Mouse (Mus musculus) 3T3-L1 (cell line): ENCODE results near the gene Cog1.
A peak's percentile ranks its signal among the peaks of the same experiment; 100 is the strongest.

Experiments
- DNase-seq: peaks from one replicate; pipeline ENCODE4 v3.0.0-alpha.2; 2015; ENCODE audit warnings: low read depth, low spot score

Gene Cog1

DNA sequence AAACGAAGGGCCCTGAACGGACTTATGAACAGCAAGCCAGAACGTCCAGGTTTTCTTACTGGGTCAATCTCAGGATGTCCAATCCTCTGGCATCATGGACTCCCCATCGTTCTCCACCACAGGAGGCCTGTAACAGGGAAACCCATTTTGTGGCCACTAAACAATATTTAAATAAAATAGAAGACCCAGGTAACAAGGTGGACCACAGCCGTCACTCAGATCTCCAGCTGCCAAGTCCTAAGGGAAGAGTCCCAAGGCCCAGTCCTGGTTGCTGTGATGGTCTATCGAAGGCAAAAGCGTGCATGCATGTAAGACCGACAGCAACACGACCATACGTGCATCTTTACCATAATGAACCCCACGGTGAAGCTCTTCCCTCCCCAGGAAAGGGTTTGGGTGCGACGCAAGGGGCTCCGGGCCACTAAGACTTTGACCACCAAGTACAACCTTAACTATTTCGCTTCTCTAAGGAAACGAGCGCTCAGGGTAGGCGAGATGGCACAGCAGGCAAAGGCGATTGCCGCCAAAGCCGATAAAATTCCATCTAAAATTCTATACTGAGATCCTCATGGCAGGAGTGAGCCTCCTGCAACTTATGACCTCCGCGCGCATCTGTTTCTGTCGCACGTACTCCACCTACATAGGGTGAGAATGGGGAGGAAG lies at the start of gene Cog1:
Gene Cog1 (plus strand): TSS at position 480 of the 663 bp plus-strand sequence.
- DNase-seq = no peak

DNA sequence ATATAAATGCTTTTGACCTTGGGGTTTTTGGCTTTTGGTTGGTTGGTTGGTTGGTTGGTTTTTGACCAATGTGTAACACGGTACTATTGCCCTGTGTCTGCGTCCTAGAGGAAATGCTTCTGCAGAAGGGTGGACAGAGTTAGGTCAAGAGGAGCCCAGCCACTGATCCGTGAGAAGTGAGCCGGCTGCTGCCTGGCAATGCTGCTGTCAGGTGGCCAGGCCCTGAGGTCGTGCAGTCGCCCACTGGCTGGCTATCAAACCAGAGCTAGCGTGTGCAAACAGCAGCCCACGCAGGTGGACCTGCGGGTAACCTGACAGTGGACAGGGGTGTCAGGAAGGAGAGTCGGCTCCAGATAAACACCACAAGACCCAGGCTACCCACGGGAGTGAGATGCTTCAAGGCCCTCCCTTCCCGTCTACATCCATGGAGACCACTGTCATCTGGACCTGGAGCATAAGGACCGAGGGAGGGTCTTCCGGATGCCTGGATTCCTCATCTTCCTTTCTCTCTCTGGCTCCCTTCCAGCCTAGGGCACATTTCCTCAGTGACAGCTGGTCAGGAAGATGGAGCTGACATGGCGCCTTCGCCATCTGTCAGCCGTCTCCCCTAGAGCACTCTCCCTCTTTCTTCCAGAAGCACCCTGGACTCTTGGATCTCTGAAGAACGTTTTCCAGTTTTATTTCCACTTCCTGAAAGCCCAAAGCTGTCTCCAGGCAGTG lies 48.3 kb upstream of the Cog1 start:
- DNase-seq = no peak

DNA sequence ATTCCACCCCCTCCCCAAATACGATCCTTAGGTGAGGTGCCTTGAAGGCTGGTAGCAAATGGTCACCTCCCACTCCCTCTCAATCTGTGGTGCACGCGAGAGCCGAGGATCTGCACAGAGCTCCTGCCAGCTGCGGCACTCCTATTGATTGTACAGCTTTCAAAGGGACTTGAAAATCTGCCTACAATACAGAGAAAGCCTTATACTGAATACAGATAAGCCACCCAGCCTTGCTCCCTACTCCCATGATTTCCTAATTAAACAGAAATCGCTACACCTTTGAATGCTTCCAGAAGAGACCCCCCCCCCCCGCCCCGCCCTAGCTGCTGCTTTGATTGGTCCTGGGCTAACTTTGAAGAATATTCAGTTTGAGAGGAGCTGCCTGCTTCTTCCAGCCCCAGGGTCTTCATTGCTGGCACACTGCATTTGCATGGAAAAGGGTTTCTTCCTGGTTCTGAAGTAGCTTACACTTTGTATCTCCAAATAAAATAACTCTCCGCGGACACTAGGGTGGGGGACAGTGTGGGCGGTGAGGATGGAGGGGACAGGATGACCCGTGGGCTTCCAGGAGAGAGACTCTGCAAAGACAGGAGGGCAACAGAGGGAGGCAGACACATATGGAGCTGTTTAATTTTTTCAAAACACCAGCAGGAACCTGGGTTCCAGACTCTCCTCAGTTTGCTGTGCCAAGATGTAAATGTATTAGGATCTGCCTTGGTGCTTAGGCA lies 47.2 kb upstream of the Cog1 start:
- DNase-seq = no peak

DNA sequence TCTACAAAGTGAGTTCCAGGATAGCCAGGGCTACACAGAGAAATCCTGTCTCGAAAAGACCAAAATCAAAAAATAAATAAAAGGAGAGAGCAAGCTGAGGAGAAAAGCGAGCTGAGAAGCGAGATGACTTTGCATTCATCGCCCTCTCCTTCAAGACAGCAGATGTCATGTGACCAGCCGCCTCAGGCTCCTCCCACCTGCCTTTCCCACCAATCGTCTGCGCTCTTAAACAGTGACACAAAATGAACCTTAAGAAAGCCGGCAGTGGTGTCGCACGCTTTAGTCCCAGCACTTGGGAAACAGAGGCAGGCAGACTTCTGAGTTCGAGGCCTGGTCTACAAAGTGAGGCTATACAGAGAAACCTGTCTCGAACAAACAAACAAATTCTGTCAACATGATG lies 41.4 kb upstream of the Cog1 start:
- no peak for DNase-seq

DNA sequence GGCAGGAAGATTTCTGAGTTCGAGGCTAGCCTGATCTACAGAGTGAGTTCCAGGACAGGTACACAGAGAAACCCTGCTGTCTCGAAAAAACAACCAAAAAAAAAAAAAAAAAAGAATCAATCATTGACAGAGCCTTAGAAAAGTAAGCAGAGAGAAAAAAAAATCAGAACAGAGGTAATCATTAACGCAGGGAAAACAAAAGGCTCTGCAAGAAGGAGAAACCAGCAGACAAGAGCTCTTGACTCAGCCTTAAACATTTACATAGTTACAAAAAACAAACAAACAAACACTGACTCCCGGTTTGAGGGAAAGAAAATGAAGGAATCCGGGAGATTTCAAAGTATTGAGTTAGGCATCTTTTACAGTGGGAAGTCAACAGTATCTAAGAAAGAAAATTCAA lies 39.4 kb upstream of the Cog1 start:
- no peak for DNase-seq

DNA sequence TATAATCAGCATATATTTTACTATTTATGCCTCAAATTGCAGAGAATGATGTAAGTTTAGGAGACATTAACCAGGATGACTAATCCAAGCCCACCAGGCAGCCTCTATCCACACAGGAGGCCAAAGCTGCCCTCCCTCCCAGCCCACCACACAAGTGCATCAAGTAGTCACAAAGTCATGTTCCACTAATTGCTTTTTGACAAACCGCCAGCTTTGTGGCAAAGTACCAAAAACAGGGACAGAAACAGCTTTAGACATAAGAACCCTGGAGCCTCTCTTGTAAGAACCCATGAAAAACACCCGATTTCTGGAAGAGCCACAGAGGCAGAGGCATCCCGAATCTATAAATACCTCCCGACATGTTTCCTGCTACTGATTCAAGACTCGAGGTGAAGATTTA lies 38.7 kb upstream of the Cog1 start:
- DNase-seq = peak; percentile 10

DNA sequence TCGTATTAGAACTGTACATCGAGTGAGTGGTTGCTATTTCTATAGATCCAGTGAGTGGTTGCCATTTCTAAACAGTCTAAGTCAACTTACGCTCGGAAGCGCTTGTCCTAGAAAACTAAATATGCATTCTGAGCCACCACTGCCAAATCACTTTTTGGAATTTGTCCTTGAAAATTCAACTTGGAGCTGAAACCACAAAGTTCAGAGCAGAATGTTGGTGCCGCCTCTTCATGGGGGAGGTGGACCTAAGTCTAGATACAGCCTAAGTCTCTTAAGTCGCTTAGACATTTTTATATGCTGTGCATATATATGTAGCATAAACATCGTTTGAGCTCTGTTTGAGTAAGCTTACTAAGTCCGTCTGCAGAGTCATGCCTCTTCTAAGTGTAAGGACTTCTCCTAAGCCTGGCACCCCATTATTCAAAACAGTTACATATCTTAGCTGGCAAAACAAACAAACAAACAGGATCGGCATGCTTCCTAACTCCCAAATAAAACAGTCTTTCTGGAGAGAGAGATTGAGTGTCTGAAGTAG lies 37.8 kb upstream of the Cog1 start:
- no peak for DNase-seq

DNA sequence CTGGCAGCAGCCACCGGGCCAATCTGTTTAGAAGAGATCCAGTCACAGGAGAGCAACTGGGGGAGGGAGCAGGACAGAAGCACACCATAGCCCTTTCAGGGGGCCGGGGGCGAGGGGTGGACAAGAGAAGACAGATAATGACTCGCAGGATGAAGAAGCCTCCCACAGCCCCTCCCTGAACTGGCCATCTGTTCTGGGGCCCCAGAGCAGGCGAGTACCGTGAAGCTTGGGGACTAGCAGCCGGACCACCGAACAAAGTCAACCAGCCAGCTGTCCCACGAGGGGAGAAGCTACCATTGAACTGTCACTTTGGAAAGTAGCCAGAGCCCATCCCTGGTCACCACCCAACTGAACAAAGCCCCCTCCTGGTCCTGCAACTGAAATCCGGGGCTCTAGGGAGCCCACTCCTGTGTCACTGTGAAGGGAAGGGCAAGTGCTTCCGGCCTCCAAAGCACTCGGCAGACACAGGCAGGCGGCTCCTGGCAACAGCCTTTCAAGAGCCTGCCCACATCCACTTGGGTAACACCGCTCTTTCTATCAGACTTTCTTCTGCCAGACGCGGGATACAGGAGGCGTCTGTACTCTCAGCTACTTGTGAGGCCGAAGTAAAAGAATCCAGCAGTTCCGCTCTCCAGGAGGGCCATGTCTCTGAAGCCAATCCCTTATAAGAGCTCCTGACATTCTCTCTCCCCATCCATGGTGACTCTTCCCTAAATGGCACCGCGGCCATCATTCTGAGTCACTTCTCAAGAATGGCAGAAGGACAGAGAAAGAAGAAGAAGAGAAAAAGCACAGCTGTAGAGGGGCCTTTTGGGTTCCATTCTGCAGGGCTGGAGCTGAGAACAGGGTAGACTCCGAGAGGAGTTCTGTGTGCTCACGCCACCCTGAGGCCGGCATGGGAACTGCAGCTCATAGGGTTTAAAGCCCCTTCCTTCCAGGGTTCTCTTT lies 37.0 kb upstream of the Cog1 start:
- DNase-seq = peak; percentile 44

DNA sequence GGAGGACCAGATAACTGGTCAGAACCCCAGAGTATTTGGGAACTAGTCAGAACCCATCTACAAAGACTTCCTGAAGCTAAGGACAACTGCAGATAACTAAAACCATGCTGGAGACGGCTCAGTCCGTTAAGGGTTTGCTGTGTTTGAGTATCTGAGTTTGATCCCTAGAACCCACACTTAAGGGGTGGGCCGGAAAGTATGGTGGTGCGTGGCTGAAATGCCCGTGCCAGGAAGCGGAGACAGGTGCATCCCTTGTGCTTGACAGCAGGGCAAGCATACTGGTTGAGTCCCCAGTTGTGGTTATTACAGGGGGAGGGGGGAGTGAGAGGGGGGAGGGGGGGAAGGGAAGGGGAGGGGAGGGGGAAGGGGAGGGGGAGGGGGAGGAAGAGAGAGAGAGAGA lies 34.5 kb upstream of the Cog1 start:
- DNase-seq = no peak

DNA sequence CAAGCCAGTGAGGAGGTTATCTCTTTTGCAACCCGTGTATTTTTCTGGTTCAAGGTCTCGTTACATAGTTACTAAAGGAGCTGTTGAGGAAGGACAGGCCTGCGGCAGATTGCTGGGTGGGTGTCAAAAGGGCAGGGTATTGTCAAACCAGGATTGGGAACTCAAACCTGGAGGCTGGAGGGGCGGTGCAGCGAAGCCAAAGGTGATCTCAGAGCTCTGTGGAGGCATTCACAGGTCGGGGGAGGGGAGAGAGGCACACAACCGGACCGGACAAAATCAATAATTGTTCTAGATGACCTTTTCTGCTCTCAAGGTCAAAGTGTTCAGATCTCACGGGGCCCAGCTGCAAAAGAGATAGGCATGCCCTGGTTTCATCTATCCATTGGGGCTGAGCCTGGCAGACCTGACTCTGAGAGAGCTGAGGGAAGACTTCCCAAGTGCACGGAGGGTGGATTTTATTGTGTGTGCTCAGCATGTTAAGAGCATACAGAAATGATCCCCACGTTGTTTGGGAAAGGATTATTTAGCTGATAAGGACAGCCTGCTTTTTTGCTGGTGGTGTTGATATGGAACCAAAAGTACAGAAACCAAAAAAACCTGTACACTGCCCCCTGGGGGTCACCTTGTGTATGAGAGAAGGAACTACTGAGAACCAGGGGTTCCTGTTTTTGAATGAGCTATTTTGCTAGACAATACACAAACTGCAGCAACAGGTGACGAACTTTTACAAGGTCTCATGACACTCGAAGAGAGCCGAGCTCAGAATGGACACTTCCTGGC lies 31.6 kb upstream of the Cog1 start:
- peak; percentile 83 for DNase-seq

DNA sequence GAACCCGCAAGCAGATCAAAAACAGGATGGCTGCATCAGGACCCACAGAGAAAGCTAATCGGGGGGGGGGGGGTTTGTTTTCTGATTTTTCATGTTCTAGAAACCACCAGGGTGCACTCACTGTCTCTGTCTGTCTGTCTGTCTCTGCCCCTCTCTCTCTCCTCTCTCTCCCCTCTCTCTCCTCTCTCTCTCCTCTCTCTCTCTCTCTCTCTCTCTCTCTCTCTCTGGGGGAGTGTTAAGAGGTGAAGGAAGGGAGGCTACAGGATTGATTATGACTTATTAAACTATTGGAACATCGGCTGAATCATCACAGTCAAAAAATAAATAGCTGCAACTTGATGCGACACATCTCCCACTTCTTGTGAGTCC lies 30.7 kb upstream of the Cog1 start:
- DNase-seq = no peak

DNA sequence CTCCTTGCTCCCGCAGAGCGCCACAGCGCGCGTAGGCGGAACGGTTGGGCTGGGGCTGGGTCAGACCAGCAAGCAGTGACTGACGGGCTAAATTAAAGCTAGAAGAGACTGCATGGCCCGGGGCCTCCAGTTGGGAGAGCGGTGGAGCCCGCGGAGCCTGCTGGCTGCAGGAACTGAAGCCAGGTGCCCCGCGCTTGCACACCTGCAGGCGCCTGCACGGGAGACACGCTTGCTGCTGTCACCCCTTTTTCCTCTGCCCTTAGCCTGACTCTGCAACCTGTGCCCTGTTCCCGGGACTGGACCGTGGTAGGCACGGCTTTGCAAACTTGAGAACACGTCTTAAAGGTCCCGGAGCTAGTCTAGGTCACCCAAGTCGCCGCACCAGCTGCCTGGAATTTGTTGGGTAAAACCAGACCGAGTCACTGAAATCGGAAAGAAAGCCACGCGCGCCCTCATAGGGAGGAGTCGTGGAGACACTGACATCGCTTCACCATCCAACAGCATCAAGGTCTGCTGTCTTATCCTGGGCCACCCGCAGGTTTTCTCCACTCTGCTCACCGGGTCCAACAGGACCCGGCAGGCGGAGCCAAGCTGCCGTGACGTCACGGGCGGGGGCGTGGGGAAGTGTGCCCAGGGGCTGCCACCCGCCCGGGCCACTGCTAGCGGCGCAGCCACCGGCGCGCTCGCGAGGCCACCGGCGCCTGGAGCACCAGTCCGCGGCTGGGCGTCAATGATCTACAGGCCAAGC lies 30.1 kb upstream of the Cog1 start, which contains the start of gene Sstr2:
Gene Sstr2 (plus strand): TSS at position 671 of the 748 bp plus-strand sequence.
- no peak for DNase-seq

DNA sequence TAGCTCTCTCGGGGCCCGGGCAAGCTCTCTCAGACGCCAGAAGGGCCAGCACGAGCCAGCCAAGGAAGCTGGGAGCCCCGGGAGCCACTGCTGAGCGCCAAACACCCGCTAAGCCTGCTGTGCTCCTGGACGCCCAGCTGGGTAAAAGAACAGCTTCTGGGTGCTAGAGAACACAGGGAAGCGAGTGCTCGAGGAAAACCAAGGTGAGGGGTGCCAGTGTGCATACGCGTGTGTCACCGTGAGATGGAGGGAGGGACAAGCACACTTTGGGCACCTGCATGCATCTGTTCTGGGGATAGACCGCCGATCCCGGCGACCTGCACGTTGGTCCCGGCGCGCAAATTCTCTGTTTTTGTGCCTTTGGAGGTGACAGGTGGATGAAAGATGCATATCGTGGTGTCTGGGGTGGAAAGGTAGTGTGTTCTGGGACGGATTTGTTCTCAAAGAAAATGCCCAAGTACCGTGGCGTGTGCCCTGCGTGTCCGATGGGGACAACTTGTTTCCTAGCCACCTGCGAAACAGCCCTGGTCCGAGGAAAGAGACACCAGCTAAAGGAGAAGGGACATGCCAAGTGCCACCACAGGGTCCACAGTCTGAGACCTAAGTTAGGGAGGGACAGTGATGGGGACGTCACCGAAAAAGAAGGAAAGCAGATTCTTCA lies 29.4 kb upstream of the Cog1 start:
- DNase-seq = no peak

DNA sequence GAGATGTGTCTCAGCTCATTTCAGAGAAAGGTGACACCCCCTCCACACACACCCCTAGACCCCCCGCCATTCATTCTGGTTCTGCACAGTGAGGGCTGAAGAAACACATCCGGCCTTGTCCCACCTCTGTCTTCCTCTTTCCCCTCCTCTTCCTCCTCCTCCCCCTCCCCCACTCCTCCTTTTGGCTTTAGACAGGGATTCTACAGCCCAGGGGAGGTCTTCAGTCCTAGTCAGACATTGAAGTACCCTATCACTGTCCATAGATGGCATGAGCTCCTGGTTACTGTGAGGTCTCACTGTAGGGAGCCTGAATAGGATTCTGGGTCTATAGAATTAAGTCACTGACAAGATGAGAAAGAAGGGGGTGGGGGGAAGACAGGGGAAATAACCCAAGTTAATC lies 28.0 kb upstream of the Cog1 start:
- DNase-seq = no peak

DNA sequence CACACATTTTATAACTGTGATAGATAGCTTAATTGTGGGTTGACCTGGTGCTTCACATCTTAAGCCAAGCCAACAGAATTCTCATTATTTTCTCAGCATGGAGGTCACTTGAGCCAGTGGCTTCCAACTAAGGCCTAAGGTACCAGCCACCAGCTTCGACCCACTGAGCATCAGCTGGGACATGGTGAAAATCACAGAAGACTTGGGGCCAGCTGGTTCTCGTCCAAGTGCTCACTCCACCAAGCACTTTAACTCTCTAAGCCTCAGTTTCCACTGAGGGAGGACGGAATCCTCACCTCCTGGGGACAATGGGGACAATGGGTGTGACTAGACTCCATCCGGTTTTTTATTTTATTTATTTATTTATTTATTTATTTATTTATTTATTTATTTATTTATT lies 26.9 kb upstream of the Cog1 start:
- no peak for DNase-seq

DNA sequence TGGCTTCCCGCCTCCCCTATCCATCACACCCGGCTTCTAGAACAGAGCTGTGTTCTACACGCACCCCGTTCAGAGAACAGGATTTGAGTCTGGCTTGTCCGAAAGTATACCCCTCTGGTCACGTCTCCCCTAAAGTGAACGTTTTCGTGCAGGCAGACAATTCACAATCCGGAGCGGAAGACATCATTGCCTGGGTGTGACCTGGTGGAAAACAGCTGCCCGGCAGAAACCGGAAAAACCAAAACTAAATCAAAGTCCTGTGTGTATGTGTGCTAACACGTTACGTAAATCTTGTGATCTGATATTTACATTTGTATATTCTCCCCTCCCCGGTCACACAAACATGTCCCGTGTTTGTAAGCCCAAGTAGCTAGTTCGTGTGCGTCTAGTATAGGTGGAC lies 23.5 kb upstream of the Cog1 start:
- no peak for DNase-seq

DNA sequence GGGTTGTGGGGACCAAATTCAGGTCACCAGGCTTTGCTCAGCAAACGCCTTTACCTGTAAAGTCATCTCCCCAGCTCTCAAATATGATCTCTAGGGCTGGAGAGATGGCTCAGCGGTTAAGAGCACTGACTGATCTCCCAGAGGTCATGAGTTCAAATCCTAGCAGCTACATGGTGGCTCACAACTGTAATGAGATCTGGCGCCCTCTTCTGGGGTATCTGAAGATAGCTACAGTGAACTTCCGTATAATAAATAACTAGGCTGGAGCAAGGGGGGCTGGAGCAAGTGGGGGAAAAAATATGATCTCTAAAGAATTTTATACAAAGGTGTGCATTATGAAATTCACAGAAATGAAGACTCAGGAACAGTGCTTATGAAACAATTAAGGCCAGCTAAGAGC lies 21.2 kb upstream of the Cog1 start:
- DNase-seq = peak; percentile 54

DNA sequence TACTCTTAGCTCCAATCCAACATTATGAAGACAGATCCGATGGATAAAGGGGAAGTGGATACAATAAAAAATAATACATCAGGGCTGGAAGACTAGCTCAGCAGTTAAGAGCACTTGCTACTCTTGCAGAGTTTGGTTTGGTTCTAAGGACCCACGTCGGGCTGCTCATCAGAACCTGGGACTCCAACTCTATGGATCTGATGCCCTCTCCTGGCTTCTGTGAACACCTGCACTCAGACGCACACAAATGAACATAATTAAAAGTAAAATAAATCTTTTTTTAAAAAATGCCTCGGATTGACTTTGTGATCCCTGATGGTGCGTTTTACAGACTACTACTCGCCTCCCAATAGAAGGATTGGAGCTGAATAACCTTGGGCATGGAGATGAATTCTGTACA lies 18.3 kb upstream of the Cog1 start:
- peak; percentile 53 for DNase-seq

DNA sequence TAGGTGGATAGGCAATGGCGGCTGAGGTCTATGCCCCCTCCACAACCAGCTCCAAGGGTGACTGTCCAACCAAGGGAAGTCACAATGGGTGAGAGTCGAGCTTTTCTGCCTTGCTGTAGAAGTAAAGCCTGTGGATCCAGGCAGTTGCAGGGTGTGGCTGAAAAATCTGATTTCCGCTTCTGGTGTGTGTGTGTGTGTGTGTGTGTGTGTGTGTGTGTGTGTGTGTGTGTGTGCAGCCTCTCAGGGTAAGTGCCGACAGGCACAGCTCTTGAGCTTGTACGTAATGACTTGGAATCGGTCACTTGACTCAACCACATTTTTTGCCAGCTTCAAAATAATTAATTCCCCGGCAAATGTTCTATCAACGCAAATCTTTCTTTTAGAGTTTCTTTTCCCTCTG lies 17.7 kb upstream of the Cog1 start:
- no peak for DNase-seq
